Mouse (Mus musculus): ENCODE data around the gene Polr1d.

Polr1d gene

DNA sequence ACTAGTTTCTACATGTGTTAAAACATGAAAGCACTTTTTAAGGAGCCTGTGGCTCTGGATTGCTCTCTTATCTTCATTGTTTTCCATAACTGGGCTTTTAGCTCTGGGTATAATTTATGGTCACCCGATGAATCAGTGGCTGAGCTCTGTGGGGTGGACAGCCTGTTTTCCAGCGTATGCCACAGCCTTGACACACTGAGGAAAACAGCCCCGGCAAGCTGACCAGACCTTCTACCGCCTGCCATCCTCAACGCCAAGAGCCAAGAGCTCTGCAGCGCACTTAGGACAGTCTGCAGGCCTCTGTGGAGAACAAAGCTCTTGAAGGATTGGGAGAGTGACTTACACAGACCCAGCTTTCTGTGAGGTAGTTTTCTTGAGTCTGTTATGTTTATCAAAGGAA is 17.4 kb downstream of the Polr1d start:
- TF ChIP-seq GATA4 (IDR thresholded peaks at IDR 0.05; ENCODE audit: insufficient replicate concordance, low read length): no peak

DNA sequence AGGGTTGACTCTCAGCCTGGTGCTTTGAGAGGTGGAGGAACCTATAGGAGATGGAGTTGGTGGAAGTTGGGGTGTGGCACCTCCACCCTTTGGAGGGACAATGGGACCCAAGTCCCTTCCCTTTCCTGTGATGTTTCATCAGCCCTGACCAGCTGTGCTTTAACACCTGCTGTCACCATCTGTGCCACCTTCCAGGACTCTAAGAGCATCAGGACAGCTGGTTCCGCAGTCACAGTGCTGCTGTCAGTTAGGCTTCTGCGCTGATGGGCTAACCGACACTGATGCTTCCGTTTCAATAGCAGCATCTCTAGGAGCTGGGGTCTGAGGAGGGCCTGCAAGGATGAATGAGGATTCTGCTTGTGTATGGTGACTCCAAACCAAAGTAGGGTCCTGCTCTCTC is 19.7 kb downstream of the Polr1d start:
- no peak for TF ChIP-seq GATA4 (IDR thresholded peaks at IDR 0.05; ENCODE audit: insufficient replicate concordance, low read length)

DNA sequence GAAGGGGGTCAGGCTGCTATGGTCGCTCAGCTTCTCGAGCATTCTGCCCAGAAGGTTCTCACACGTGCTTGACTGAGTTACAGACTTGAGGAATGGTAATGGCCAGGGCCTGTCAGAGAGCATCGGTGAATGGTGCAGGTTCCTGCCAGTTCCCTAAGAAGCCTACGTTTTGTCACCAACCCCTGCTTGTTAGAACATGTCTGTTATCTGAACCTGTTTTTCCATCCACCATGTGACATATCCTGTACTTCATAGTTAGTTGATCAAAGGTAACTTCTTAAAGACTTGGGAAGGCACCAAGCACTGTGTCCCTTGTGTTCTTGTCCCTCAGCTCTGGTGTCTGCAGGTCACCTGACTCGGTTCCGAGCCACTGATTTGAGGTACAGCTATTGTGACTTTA is 21.8 kb downstream of the Polr1d start:
- no peak for TF ChIP-seq GATA4 (IDR thresholded peaks at IDR 0.05; ENCODE audit: insufficient replicate concordance, low read length)

DNA sequence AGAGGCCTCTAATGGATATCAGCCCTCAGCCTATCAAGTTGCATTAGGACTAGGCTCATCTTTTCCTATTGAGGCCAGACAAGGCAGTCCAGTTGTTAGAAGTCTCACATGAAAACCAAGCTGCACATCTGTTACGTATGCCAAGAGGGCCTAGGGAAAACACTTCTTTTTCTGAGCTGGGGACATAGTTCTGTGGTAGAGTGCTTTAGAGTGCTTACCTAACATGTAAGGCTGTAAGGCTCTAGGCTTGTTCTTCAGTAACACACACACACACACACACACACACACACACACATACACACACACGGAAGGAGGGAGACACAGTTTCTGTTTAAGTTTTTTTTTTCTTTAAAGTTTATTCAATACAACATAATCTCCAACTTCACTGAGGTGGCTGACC is 23.3 kb downstream of the Polr1d start:
- TF ChIP-seq GATA4 (IDR thresholded peaks at IDR 0.05; ENCODE audit: insufficient replicate concordance, low read length): no peak

DNA sequence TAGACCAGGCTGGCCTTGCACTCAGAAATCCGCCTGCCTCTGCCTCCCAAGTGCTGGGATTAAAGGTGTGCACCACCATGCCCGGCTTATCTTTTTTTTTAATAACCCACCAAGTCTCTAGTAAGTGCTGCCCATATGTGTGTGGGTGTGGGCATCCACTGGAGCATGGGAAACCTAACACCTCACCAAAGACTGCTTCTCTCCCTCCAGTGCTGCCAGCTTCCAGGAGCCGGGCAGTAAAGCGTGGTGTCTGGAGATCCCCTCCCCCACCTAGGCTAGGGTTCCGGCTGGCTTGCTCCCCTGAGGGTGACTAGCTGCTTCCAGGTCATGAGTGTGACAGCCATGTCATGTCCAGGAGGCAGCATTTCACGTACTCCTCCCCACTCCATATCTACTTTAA is 25.4 kb downstream of the Polr1d start:
- TF ChIP-seq GATA4 (IDR thresholded peaks at IDR 0.05; ENCODE audit: insufficient replicate concordance, low read length): no peak

DNA sequence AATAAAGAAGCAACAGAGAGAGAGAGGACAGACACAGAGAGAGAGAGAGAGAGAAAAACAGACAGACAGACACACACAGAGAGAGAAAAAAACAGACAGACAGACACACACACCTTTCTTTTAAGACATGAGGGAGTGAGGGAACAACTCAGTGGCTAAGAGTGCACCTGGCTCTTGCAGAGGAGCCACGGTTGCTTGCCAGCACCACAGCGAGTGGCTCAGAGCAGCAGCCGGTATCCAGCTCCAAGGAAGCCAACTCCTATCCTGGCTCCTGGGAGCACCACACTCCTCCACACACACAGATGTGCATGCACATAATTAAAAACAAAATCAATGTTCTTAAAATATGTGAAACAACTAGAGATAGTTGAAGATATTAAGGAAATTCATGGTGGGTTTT is 30.4 kb downstream of the Polr1d start:
- no peak for TF ChIP-seq GATA4 (IDR thresholded peaks at IDR 0.05; ENCODE audit: insufficient replicate concordance, low read length)

DNA sequence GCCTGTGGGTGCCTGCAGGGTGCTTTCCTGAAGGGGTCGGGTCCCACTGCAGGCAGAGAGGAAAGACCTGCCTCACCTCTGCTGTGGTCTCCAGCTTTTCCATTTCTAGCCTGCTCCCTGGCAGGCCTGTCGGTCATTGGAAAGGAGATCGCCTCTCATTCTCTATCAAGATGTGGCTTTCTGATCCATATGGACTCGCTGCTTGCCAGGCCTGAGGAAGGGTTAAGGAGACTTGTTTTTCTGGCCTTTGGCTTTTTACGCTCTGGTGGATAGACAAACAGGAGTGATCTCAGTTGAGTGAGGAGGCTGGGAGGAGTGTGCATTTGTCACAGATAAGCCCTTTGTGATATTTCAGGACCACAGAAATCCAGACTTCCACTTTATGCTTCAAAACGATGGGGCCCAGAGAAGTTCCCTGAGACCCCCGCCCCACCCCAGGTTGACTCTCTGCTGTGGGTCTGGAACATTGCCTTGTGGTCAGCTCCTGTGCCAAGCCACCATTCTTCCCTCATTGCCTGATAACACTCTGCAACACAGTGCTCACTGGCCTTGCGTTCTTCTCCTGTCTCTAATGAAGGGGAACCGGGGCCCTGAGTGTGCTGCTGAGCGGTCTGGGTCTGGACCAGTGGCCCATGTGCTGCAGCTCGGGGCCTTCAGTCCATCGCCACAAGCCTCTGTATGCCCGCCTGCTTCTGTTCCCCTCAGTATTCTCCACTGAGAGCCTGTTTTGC is 32.2 kb downstream of the Polr1d start:
- TF ChIP-seq GATA4 (IDR thresholded peaks at IDR 0.05; ENCODE audit: insufficient replicate concordance, low read length): no peak

DNA sequence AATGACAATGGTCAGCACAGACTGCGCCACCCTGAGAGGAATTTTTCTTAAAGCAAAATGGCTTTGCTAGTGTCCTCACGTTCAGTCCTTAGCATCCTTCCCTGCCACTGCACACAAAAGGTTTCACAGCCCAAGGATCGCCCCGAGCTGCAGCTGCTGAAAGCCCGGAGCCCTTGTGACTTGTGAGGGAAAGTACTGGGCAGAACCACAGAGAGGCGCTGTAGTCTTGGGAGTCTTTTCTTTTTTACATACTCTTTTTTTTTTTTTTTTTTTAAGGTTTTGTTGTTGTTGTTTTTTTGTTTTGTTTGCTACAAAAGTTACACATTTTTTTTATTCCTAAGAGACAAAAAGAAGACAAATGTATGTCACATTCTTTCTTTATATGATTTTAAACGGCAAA is 37.9 kb downstream of the Polr1d start:
- TF ChIP-seq GATA4 (IDR thresholded peaks at IDR 0.05; ENCODE audit: insufficient replicate concordance, low read length): no peak

DNA sequence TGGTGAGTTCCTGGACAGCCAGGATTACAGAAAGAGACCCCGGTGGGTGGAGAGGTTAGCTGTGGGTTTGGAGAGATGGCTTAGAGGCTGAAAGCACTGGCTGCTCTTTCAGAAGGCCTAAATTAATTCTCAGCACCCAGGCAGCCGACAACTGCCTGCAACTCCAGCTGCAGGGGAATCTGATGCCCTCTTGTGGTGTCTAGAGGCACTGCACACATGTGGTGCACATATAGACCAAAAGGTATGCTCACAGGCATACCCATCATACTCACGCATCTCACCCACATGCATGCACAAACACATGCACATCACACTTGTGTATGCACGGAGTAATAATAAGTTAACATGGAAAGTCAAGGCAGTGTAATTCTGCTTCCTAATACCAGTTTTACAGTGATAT is 38.8 kb downstream of the Polr1d start:
- TF ChIP-seq GATA4 (IDR thresholded peaks at IDR 0.05; ENCODE audit: insufficient replicate concordance, low read length): no peak

DNA sequence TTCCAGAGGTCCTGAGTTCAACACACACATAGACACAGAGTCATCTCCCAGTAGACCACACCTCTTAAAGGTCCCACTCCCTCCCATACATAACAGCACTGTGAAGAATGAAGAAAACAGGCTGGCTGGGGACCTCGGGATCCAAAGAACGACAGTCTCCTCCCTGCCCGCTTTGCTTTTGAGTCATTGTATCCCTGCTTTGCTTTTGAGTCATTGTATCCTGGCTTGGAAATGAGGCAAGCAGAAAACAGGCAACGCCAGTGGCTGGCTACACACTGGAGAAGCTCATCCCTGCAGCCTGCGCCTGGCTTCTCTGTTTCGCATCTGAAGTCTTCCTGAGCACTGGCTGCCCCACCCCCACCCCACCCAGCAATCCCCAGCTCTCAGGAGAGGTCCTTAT is 40.2 kb downstream of the Polr1d start:
- no peak for TF ChIP-seq GATA4 (IDR thresholded peaks at IDR 0.05; ENCODE audit: insufficient replicate concordance, low read length)

DNA sequence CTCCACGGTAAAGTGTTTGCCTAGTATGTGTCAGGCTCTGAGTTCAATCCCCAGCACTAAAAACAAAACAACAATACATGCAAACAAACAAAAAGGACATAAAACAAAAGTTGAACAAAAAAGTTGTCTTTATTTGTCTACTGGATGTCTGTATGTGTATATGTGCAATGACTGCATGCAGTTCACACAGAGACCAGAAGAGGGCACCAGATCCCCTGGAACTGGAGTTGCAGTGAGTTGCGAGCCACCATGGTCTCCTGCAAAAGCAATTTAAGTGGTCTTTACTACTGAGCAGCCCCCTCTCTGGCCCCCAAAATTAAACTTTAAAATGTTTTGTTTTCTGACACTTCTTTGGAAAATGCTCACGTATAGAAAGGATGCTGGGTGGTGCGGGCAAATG is 44.3 kb downstream of the Polr1d start:
- no peak for TF ChIP-seq GATA4 (IDR thresholded peaks at IDR 0.05; ENCODE audit: insufficient replicate concordance, low read length)

DNA sequence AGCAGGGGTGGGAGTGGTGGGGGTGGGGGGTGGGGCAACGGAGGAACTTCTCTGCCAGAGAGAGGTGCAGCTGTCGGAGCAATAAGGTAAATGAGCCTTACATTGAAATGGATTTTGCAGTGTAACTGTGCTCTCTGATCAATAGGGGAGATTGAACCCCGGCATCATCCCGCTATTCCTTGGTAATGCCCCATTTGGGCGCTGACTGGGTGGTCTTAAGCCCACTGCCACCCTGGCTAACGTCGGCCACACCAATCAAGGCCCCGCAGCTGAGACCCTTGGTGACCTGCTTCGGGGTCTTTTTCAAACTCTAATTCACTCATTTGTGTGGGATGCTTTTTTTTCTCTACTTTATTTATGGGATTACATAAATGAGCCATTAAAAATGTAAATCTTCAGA is 47.9 kb downstream of the Polr1d start:
- TF ChIP-seq GATA4 (IDR thresholded peaks at IDR 0.05; ENCODE audit: insufficient replicate concordance, low read length): no peak

DNA sequence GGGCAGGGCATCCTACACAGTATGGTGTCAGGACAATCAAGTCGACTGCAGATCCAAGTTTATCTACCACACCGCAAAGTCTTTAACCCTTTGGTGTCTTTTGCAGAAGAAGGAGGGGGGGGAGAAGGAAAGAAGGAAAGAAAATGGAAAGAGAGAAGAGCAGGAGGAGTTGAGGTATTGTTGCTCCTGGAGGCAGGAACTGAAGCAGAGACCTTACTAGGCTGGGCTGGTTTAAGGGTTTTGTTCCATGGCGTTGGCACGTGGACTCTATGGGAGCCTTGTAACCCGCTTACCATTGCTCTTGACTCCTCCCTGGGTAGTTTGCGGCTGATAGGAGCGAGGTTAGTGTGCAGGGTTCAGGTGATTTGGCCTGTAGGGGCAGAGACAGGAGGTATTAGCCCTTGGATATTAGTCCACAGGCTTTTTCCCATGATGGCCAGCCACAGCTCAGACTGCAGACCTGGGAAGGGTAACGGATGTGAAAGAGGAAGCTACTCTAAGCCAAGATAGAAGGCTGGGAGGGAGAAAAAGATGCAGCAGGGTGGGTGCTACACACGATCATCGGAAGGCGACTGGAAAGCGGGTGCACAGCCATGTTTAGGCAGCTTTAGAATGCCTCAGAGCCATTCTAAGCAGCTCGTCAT is 48.8 kb downstream of the Polr1d start:
- no peak for TF ChIP-seq GATA4 (IDR thresholded peaks at IDR 0.05; ENCODE audit: insufficient replicate concordance, low read length)

DNA sequence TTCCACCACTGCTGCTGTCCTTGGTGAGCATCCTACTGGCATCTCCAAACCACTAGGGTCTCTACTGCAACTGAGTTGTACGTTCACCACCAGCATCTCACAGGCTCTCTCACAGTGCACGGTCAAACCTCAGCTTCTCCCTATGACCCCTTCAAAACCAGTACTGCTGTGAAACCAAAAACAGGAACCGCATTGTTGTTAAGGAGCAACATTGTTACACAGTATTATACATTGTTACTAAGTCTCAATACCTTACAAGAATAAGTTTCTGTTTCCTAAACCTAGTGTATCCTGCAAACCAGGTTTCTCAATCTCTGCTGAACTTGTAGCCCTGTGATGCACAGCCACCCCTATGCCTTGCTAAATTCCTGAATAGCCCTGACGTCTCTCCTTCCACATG is 51.0 kb downstream of the Polr1d start:
- TF ChIP-seq GATA4 (IDR thresholded peaks at IDR 0.05; ENCODE audit: insufficient replicate concordance, low read length): no peak

DNA sequence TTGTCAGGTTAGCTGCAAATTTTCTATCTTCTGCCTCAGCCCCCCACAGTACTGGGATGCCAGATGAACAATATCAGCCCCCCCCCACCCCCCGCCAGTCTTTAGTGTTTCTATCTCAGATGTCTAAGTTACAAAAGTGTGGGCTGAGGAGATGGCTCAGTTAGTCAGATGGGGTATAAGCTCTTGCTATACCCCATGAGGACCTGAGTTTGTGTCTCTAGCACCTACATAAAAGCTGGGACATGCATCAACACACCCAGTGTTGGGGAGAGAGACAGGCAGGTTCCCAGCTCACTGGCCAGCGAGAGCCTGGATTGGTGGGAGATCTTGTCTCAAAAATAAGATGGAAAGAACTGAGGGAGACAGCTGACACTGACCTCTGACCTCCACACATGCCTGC is 52.6 kb downstream of the Polr1d start:
- no peak for TF ChIP-seq GATA4 (IDR thresholded peaks at IDR 0.05; ENCODE audit: insufficient replicate concordance, low read length)

DNA sequence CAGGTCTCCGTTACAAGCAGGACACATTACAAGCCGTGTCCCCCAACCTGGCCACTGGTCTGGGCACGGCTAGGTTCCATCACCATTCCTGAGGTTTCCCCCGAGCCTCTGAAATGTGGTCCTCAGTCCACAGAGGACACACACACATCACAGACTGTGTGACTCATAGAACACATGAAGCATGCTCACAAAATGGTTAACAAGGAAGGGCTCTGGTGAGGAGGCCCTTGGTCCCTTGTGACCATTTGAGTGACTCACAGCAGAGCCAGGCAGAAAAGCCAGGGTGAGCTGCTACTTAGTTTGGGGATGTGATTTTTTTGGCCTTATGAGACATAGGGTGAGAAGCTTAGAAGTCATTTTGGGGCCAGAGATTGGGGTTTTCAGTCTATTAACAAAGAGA is 55.1 kb downstream of the Polr1d start:
- TF ChIP-seq GATA4 (IDR thresholded peaks at IDR 0.05; ENCODE audit: insufficient replicate concordance, low read length): no peak

DNA sequence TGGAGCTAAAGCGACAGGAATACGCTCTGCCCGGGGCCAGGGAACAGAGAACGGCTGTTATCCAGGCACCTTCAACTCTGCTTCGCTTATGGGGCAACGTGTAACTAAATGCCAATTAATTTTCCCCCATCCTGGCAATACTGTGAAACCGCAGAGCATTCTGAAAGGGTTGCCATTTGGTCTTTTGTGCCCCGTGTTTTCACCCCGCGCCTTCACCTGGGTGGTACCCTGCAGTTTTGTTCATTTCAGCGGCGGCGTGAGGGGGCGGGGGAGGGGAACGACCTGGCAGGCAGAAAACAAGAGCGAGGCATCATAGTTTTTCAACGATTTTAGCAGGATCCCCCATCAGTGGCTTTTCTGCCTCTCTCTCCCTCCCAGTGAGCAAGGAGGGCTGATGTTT is 56.8 kb downstream of the Polr1d start:
- TF ChIP-seq GATA4 (IDR thresholded peaks at IDR 0.05; ENCODE audit: insufficient replicate concordance, low read length): no peak

Data from liver, adult (tissue).